Mouse (Mus musculus) myocyte (in vitro differentiated cells): ENCODE data around the gene Psapl1. TPM values are rescaled to one million over a fixed set of nuclear protein-coding genes. Genes with fewer than 3 reads are reported as not detected.

Experiments used
- H3K27me3 ChIP-seq: one replicate; pipeline ENCODE4 v1.6.1; 2011; ENCODE audit not compliant: control insufficient read depth, insufficient read depth, insufficient read length
- H3K36me3 ChIP-seq: one replicate; pipeline ENCODE4 v1.6.1; 2011; ENCODE audit not compliant: control insufficient read depth, insufficient read depth
- H3K4me2 ChIP-seq: one replicate; pipeline ENCODE4 v1.6.1; 2011; ENCODE audit warnings: low read depth, control low read depth
- H3K4me3 ChIP-seq: one replicate; pipeline ENCODE4 v1.5.1; 2011; ENCODE audit warnings: mild to moderate bottlenecking, control low read depth, moderate library complexity
- H3K79me2 ChIP-seq: one replicate; pipeline ENCODE4 v1.6.1; 2011; ENCODE audit not compliant: control insufficient read depth, insufficient read depth
- H3ac ChIP-seq: one replicate; pipeline ENCODE4 v1.6.1; 2011; ENCODE audit not compliant: control insufficient read depth, insufficient read length
- CEBPB ChIP-seq: IDR thresholded peaks from 2 replicates; pipeline ENCODE4 v1.6.1; 2011; ENCODE audit warnings: mild to moderate bottlenecking, moderate library complexity; ENCODE audit not compliant: poor library complexity, insufficient read depth, severe bottlenecking
- E2F4 ChIP-seq: IDR thresholded peaks from one replicate; pipeline ENCODE4 v1.6.1; 2011; ENCODE audit warnings: mild to moderate bottlenecking, control low read depth, moderate library complexity; ENCODE audit not compliant: insufficient read depth
- MAX ChIP-seq: IDR thresholded peaks from one replicate; pipeline ENCODE4 v1.6.1; 2011; ENCODE audit warnings: low read depth, mild to moderate bottlenecking, control low read depth
- MYOD1 ChIP-seq, 3 experiments: IDR thresholded peaks; one replicate each; pipeline ENCODE4 v1.6.1; 2011; ENCODE audit warnings: control low read depth in 2 of 3, low read depth in 2 of 3, mild to moderate bottlenecking in 2 of 3, moderate library complexity in 1 of 3; ENCODE audit not compliant: insufficient read length in 2 of 3, control insufficient read depth in 1 of 3
- MYOG ChIP-seq, 3 experiments: IDR thresholded peaks; one replicate each; pipeline ENCODE4 v1.6.1; 2011; ENCODE audit warnings: control low read depth in 2 of 3, low read depth in 2 of 3, mild to moderate bottlenecking in 2 of 3; ENCODE audit not compliant: insufficient read length in 2 of 3, control insufficient read depth in 1 of 3, insufficient read depth in 1 of 3
- POLR2A ChIP-seq: IDR thresholded peaks from one replicate; pipeline ENCODE4 v1.6.1; 2011; ENCODE audit warnings: low read depth, mild to moderate bottlenecking, control low read depth, moderate library complexity; ENCODE audit not compliant: insufficient read length
- POLR2AphosphoS2 ChIP-seq: IDR thresholded peaks from one replicate; pipeline ENCODE4 v1.6.1; 2011; ENCODE audit warnings: low read depth, control low read depth; ENCODE audit not compliant: insufficient read length
- REST ChIP-seq: IDR thresholded peaks from one replicate; pipeline ENCODE4 v1.6.1; 2011; ENCODE audit warnings: mild to moderate bottlenecking, control low read depth, moderate library complexity; ENCODE audit not compliant: insufficient read depth, insufficient read length
- SRF ChIP-seq: IDR thresholded peaks from one replicate; pipeline ENCODE4 v1.6.1; 2011; ENCODE audit warnings: low read depth; ENCODE audit not compliant: control insufficient read depth, insufficient read length
- TCF12 ChIP-seq: IDR thresholded peaks from one replicate; pipeline ENCODE4 v1.6.1; 2011; ENCODE audit warnings: mild to moderate bottlenecking, control low read depth; ENCODE audit not compliant: poor library complexity, insufficient read depth, severe bottlenecking
- TCF3 ChIP-seq: IDR thresholded peaks from one replicate; pipeline ENCODE4 v1.6.1; 2011; ENCODE audit warnings: low read depth, control low read depth; ENCODE audit not compliant: insufficient read length
- USF1 ChIP-seq: IDR thresholded peaks from one replicate; pipeline ENCODE4 v1.6.1; 2011; ENCODE audit warnings: low read depth, mild to moderate bottlenecking, control low read depth, moderate library complexity
- polyA plus RNA-seq: library from polyadenylated mRNA; unstranded; fragments of >200 nt; fragmentation: generic; extraction: Trizol; gene quantifications from one replicate; pipeline ENCODE4 v1.2.1, GENCODE M21; 2012; ENCODE audit warnings: missing spikeins

Psapl1 gene
- polyA plus RNA-seq, 1 experiment, result 0.05 TPM

- Histone ChIP-seq H3K4me2 (no peak overlapping the region), H3K27me3 (no peaks in the 10 kb centered on the region), H3K36me3 (no peaks in the 10 kb centered on the region), H3ac (no peak overlapping the region), H3K79me2 (no peaks in the 10 kb centered on the region), H3K4me3 (no peak overlapping the region)
- TF ChIP-seq MYOD1 (IDR thresholded peaks at IDR 0.05; ENCODE audit: control insufficient read depth in 1 of 3, insufficient read length in 2 of 3, low read depth in 2 of 3) (peak; percentile 68 to 94 (median 76)), POLR2AphosphoS2 (no peak), REST (no peak), MAX (no peak), TCF3 (peak; percentile 18), CEBPB (no peak), USF1 (no peak), POLR2A (no peak), SRF (no peak), TCF12 (peak; percentile 50), E2F4 (no peak), MYOG (IDR thresholded peaks at IDR 0.05; ENCODE audit: control insufficient read depth in 1 of 3, insufficient read depth in 1 of 3, insufficient read length in 2 of 3, low read depth in 2 of 3) (peak in 2 of 3 experiments; percentile 33 to 85)
These were observed 4.3 kb upstream of the Psapl1 start for GRCm38 (mm10) chr5:36199519-36199918.

DNA sequence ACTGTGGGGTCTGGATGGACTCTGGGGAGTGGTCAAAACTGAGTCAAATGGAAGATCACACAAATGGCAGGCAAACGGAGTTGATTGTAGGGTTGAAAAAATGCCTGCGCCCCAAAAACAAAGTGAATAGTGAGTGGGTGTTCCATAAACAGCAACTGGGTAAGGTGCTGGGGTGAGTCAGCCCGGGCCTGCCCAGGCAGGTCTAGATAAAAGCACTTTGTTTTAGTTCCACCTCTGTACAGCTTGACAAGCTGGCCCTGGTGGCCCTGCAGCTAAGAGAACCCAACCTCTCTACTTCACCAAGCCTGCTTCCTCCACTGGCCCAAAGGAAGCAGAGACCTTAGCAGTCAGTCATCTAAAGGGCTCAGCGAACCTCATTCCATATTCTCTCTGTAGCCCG is 1.0 kb upstream of the Psapl1 start:
- Histone ChIP-seq H3K4me2 (no peak overlapping the region), H3K4me3 (no peak overlapping the region), H3K27me3 (no peaks in the 10 kb centered on the region), H3ac (no peak overlapping the region), H3K36me3 (no peaks in the 10 kb centered on the region), H3K79me2 (no peaks in the 10 kb centered on the region)
- TF ChIP-seq POLR2AphosphoS2 (no peak), SRF (no peak), MYOD1 (IDR thresholded peaks at IDR 0.05; ENCODE audit: control insufficient read depth in 1 of 3, insufficient read length in 2 of 3, low read depth in 2 of 3) (peak in 1 of 3 experiments; percentile 9), REST (no peak), E2F4 (no peak), USF1 (no peak)

- no peak overlapping the region for H3ac ChIP-seq
- no peaks in the 10 kb centered on the region for H3K27me3 ChIP-seq
- H3K79me2 ChIP-seq, result no peaks in the 10 kb centered on the region
- TF ChIP-seq REST, result no peak
- no peak for TF ChIP-seq MYOD1 (IDR thresholded peaks at IDR 0.05; ENCODE audit: control insufficient read depth in 1 of 3, insufficient read length in 2 of 3, low read depth in 2 of 3)
- TF ChIP-seq POLR2A, result no peak
- TF ChIP-seq SRF, result no peak
- TF ChIP-seq MAX, result no peak
- TF ChIP-seq POLR2AphosphoS2, result no peak
- TF ChIP-seq TCF12, result no peak
- TF ChIP-seq TCF3, result no peak
- no peak for TF ChIP-seq MYOG (IDR thresholded peaks at IDR 0.05; ENCODE audit: control insufficient read depth in 1 of 3, insufficient read depth in 1 of 3, insufficient read length in 2 of 3, low read depth in 2 of 3)
- TF ChIP-seq CEBPB, result no peak
- no peak for TF ChIP-seq USF1
- no peak overlapping the region for H3K4me2 ChIP-seq
- H3K36me3 ChIP-seq, result no peaks in the 10 kb centered on the region
- no peak overlapping the region for H3K4me3 ChIP-seq
These were observed 400 bp upstream of the Psapl1 start for GRCm38 (mm10) chr5:36203421-36203820.

DNA sequence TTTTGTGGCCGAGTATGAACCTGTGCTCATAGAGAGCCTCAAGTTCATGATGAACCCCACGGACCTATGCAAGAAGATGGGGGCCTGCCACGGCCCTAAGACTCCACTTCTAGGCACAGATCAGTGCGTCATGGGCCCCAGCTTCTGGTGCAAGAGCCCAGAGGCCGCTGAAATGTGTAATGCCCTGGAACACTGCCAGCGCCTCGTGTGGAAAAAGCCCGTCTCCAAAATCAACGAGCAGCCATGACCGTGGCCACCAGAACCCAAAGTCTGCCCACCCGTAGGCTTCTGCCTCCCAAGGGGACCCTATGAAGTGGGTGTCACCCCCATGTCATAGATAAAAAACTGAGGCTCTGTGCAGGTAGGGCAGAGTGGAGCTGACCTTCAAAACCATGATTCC is 1.6 kb downstream of the Psapl1 start:
- TF ChIP-seq TCF12 (no peak), SRF (no peak), MYOG (IDR thresholded peaks at IDR 0.05; ENCODE audit: control insufficient read depth in 1 of 3, insufficient read depth in 1 of 3, insufficient read length in 2 of 3, low read depth in 2 of 3) (no peak), POLR2A (no peak), MAX (no peak), POLR2AphosphoS2 (no peak), E2F4 (no peak)
- no peaks in the 10 kb centered on the region for H3K27me3 ChIP-seq
- no peak overlapping the region for H3K4me3 ChIP-seq
- no peak overlapping the region for H3ac ChIP-seq
- H3K79me2 ChIP-seq, result no peaks in the 10 kb centered on the region
- no peaks in the 10 kb centered on the region for H3K36me3 ChIP-seq
- H3K4me2 ChIP-seq, result no peak overlapping the region

DNA sequence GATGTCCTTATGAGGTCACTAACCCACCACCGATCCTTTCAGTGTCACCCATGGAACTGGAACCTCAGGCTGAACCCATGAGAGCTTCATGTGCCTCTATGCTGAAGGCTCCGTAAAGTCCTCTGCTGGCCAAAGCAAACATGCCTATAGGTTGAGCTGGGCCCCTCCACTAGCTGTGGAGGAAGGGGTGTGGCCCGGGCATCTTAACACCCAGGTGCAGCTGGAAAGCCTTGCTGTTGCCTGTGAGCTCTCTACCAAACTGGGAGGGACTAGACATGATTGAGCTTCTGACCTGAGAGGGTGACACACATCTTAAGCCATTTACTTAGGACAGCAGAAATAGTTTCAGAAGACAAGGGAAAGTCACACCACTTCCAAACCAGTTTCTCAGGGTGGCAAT is 5.0 kb downstream of the Psapl1 start:
- Histone ChIP-seq H3K4me3 (no peak overlapping the region), H3K27me3 (no peaks in the 10 kb centered on the region), H3ac (no peak overlapping the region), H3K36me3 (no peaks in the 10 kb centered on the region), H3K79me2 (no peaks in the 10 kb centered on the region), H3K4me2 (no peak overlapping the region)
- TF ChIP-seq E2F4, result no peak
- TF ChIP-seq CEBPB, result no peak
- no peak for TF ChIP-seq MAX
- no peak for TF ChIP-seq SRF
- TF ChIP-seq TCF3, result no peak
